Mouse (Mus musculus) neutrophil, adult 65 days (primary cell): ENCODE results near the gene Cldn4. TPM values are rescaled to one million over a fixed set of nuclear protein-coding genes. Genes with fewer than 3 reads are reported as not detected.

Experiments
- total RNA-seq: library from RNA; stranded (reverse); gene quantifications from 2 replicates; pipeline ENCODE4 v1.2.4, GENCODE M21; 2023

Gene Cldn4
- not detected in 2 replicates for total RNA-seq

GRCm38 (mm10) chr5:134946857-134947255 lies at the start of gene Cldn4:
Gene Cldn4 (minus strand): TSS chr5:134946934.

GRCm38 (mm10) chr5:134985633-134986297 lies 39.0 kb upstream of the Cldn4 start, which contains the start of gene Cldn3:
Gene Cldn3 (plus strand): TSS chr5:134986214.

GRCm38 (mm10) chr5:134932179-134932902 lies 14.4 kb downstream of the Cldn4 start, which contains the start of gene Mettl27:
Gene Mettl27 (plus strand): TSS chr5:134932368.

GRCm38 (mm10) chr5:134915311-134915710 lies 31.4 kb downstream of the Cldn4 start, which contains the start of gene Cldn13:
Gene Cldn13 (minus strand): TSS chr5:134915526.

GRCm38 (mm10) chr5:134906633-134907032 lies 40.1 kb downstream of the Cldn4 start, which contains the start of gene Tmem270:
Gene Tmem270 (minus strand): TSS chr5:134906733.

Other genes with a start within 250 kb of the Cldn4 start
- not detected in 2 replicates for gene Eln, start 199.6 kb downstream of the Cldn4 start, total RNA-seq
- not detected in 2 replicates for gene Tmem270, start 40.2 kb downstream of the Cldn4 start, total RNA-seq
- gene Cldn13, start 31.4 kb downstream of the Cldn4 start, total RNA-seq: 0.60 and 1.4 TPM in 2 replicates
- 1.6 and 1.8 TPM in 2 replicates for gene Mettl27, start 14.6 kb downstream of the Cldn4 start, total RNA-seq
- not detected in 2 replicates for gene Cldn3, start 39.3 kb upstream of the Cldn4 start, total RNA-seq
- gene Abhd11, start 62.2 kb upstream of the Cldn4 start, total RNA-seq: 16.6 and 19.8 TPM in 2 replicates
- 0.29 TPM in 1 of 2 replicates, not detected in the other for gene Stx1a, start 76.5 kb upstream of the Cldn4 start, total RNA-seq
- gene Dnajc30, start 117.3 kb upstream of the Cldn4 start, total RNA-seq: 14.7 and 16.3 TPM in 2 replicates
- gene Bud23, start 118.0 kb upstream of the Cldn4 start, total RNA-seq: 35.7 and 37.2 TPM in 2 replicates
- gene Vps37d, start 131.3 kb upstream of the Cldn4 start, total RNA-seq: not detected in 2 replicates
- 0.77 TPM in 1 of 2 replicates, not detected in the other for gene Mlxipl, start 143.0 kb upstream of the Cldn4 start, total RNA-seq
- gene Tbl2, start 202.7 kb upstream of the Cldn4 start, total RNA-seq: 8.1 and 9.3 TPM in 2 replicates
- 32.0 and 34.6 TPM in 2 replicates for gene Bcl7b, start 221.3 kb upstream of the Cldn4 start, total RNA-seq
- 79.3 and 103 TPM in 2 replicates for gene Baz1b, start 240.3 kb upstream of the Cldn4 start, total RNA-seq